Mouse (Mus musculus): ENCODE results near the gene Klk1b24. TPM values are rescaled to one million over a fixed set of nuclear protein-coding genes. Genes with fewer than 3 reads are reported as not detected.
"Not testable (repeated sequence)": the region's sequence is repeated elsewhere in the genome, so short reads cannot be mapped to it uniquely, and the experiment has no call there.

Gene Klk1b24
- not detected in 2 replicates for polyA plus RNA-seq (2015; fragmentation: Nextera tagmentation; extraction: Ambion mirVana)

DNA sequence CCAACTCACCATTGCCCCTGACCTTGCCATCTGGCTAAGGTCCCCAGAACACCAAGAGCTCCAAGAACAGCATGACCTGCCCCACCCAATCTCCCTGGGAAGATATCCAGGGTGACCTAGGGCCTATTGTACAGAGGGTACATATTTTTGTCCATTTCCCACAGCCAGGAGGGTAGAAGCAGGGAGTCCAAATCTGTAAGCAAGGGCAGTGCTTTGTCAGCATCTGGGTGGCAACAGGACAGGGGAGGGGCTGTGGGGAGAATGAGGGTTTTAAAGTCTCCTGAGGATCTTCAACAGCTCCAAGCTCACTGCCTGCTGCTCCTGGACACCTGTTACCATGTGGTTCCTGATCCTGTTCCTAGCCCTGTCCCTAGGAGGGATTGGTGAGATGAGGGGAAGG, at the start of gene Klk1b24:
Gene Klk1b24, plus strand, starts transcription at position 301 of the 400 bp plus-strand sequence.
- not testable (repeated sequence) for ATAC-seq (ENCODE audit: low read depth); H3K9ac ChIP-seq (ENCODE audit: low read length)

DNA sequence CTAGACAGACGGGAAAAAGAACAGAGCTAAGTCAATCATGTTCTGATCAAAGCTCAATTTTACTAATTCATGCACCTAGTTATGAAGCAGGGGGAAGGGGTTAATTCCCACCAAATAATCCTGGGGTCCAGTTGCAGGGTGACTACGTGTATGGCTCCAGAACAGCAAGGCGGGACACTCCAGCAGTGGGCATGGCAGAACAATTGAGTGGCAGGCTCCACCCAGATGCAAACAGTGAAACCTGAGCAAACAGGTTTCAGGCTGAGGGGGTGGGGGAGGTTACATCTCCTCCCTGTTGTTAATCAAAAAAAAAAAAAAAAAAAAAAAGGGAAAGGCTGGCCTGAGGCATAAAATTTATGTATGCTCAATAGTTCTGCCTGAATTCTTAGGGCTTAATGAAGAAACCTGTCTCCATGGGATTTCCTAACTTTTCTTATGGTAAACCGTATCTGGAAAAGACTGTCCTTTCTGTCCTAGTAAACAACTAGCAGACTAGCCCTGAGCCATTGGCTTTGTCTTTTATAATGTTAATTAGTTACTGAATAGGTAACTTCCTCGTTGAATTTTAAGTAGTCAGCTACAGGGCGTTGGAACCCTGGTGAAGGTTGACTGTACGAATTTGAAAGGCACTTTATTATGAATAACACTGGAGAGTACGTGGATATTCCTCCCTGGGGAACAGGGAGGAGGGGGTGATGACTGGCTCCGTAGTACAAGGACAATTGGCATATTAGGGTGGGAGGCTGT, 8.6 kb upstream of the Klk1b24 start:
- H3K9me3 ChIP-seq (ENCODE audit: control insufficient read depth, low read length), result no peaks in the 10 kb centered on the region
- WGBS, result 56% methylated on average over 9 of the region's 9 CpGs
- no peaks in the 10 kb centered on the region for H3K4me1 ChIP-seq (replicated peaks; ENCODE audit: control insufficient read depth, insufficient read depth, low read length)
- H3K4me2 ChIP-seq (ENCODE audit: low read depth, low read length), result no peak overlapping the region
- H3K4me3 ChIP-seq (ENCODE audit: low read length), result no peak overlapping the region
- H3K27me3 ChIP-seq (ENCODE audit: control insufficient read depth, insufficient read depth, low read depth, low read length), result no peaks in the 10 kb centered on the region
- H3K9ac ChIP-seq (ENCODE audit: low read length), result no peak overlapping the region
- ATAC-seq (ENCODE audit: low read depth), result no peak
- no peak overlapping the region for H3K27ac ChIP-seq (ENCODE audit: low read length)
- no peaks in the 10 kb centered on the region for H3K36me3 ChIP-seq (ENCODE audit: control insufficient read depth, insufficient read depth, low read length)

More for the DNA sequence above, at the start of gene Klk1b24:
- H3K4me3 ChIP-seq (ENCODE audit: low read length); H3K9me3 ChIP-seq (ENCODE audit: control insufficient read depth, low read length); H3K4me2 ChIP-seq (ENCODE audit: low read depth, low read length); H3K27ac ChIP-seq (ENCODE audit: low read length); H3K36me3 ChIP-seq (ENCODE audit: control insufficient read depth, insufficient read depth, low read length); H3K27me3 ChIP-seq (ENCODE audit: control insufficient read depth, insufficient read depth, low read depth, low read length); H3K4me1 ChIP-seq (replicated peaks; ENCODE audit: control insufficient read depth, insufficient read depth, low read length): not testable (repeated sequence)

DNA sequence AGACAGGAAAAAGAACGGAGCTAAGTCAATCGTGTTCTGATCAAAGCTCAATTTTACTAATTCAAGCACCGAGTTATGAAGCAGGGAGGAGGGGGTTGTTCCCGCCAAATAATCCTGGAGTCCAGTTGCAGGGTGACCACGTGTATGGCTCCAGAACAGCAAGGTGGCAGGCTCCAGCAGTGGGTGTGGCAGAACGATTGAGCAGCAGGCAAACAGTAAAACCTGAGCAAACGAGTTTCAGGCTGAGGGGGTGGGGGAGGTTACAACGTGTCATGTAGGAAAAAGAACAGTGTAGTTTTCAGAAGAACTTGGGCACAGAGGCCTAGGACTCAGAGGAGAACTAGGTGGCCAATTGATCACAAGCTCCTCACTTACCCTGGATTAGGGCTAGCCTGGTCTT, 1.5 kb upstream of the Klk1b24 start:
- 48% methylated on average over 8 of the region's 8 CpGs for WGBS
- H3K9ac ChIP-seq (ENCODE audit: low read length); H3K4me2 ChIP-seq (ENCODE audit: low read depth, low read length): not testable (repeated sequence)

DNA sequence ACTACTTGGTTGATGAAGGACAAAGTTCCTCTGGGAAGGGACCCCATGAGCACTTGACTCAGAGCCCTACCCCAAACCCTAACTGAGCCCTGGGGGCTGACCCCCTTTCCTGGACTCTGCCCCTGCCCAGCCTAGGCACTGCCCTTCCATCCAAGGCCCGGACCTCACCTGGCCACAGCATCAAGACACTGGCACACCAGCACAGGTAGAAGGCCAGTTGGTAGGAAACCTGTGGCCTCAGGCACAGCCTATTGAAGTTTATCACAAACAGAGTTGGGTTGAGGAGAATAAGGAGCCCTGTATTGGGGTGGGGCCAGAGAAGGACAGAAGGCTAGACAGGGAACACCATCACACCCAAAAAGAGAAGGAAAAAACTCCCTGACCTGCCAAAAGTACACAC, 5.4 kb downstream of the Klk1b24 start:
- ATAC-seq (ENCODE audit: low read depth); H3K36me3 ChIP-seq (ENCODE audit: control insufficient read depth, insufficient read depth, low read length); H3K4me2 ChIP-seq (ENCODE audit: low read depth, low read length); H3K27ac ChIP-seq (ENCODE audit: low read length); H3K4me1 ChIP-seq (replicated peaks; ENCODE audit: control insufficient read depth, insufficient read depth, low read length); H3K4me3 ChIP-seq (ENCODE audit: low read length); H3K9ac ChIP-seq (ENCODE audit: low read length); H3K9me3 ChIP-seq (ENCODE audit: control insufficient read depth, low read length); H3K27me3 ChIP-seq (ENCODE audit: control insufficient read depth, insufficient read depth, low read depth, low read length): not testable (repeated sequence)
- WGBS, result 94% methylated on average over 1 of the region's 1 CpGs

More for the DNA sequence above, 1.5 kb upstream of the Klk1b24 start:
- not testable (repeated sequence) for H3K4me3 ChIP-seq (ENCODE audit: low read length); H3K27ac ChIP-seq (ENCODE audit: low read length); H3K4me1 ChIP-seq (replicated peaks; ENCODE audit: control insufficient read depth, insufficient read depth, low read length); ATAC-seq (ENCODE audit: low read depth); H3K27me3 ChIP-seq (ENCODE audit: control insufficient read depth, insufficient read depth, low read depth, low read length); H3K36me3 ChIP-seq (ENCODE audit: control insufficient read depth, insufficient read depth, low read length); H3K9me3 ChIP-seq (ENCODE audit: control insufficient read depth, low read length)

DNA sequence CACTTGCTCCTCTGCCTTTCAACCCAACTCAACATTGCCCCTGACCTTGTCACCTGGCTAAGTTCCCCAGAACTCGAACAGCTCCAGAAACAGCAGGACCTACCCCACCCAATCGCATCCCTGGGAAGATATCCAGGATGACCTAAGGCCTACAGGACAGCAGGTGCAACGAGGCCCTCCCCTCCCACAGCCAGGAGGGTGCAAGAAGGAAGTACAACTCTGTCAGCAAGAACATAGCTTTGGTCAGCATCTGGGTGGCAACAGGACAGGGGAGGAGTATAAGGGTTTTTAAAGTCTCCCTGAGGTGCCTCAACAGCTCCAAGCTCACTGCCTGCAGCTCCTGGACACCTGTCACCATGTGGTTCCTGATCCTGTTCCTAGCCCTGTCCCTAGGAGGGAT, 9.9 kb downstream of the Klk1b24 start, which contains the start of gene Klk1b3:
Gene Klk1b3, plus strand, starts transcription at position 301 of the 400 bp plus-strand sequence.
- Histone ChIP-seq H3K9me3 (ENCODE audit: control insufficient read depth, low read length) (no peaks in the 10 kb centered on the region), H3K4me2 (ENCODE audit: low read depth, low read length) (no peak within 1 kb of the TSS), H3K4me1 (replicated peaks; ENCODE audit: control insufficient read depth, insufficient read depth, low read length) (no peaks in the 10 kb centered on the region), H3K27ac (ENCODE audit: low read length) (no peak within 1 kb of the TSS), H3K27me3 (ENCODE audit: control insufficient read depth, insufficient read depth, low read depth, low read length) (no peaks in the 10 kb centered on the region), H3K4me3 (ENCODE audit: low read length) (no peak within 1 kb of the TSS), H3K9ac (ENCODE audit: low read length) (no peak within 1 kb of the TSS), H3K36me3 (ENCODE audit: control insufficient read depth, insufficient read depth, low read length) (no peaks in the 10 kb centered on the region)
- no peak for ATAC-seq (ENCODE audit: low read depth)
- 52% methylated on average over 3 of the region's 3 CpGs for WGBS

DNA sequence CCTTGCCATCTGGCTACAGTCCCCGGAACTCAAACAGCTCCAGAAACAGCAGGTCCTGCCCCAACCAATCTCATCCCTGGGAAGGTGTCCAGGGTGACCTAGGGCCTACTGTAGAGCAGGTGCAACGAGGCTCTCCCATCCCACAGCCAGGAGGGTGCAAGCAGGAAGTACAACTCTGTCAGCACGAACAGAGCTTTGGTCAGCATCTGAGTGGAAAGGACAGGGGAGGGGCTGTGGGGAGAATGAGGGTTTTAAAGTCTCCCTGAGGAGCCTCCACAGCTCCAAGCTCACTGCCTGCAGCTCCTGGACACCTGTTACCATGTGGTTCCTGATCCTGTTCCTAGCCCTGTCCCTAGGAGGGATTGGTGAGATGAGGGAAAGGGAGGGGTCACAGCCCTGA, 19.1 kb downstream of the Klk1b24 start, which contains the start of gene Klk1b4:
Gene Klk1b4, plus strand, starts transcription at position 301 of the 400 bp plus-strand sequence.
- H3K4me2 ChIP-seq (ENCODE audit: low read depth, low read length); H3K27ac ChIP-seq (ENCODE audit: low read length); H3K9ac ChIP-seq (ENCODE audit: low read length); H3K4me3 ChIP-seq (ENCODE audit: low read length); H3K27me3 ChIP-seq (ENCODE audit: control insufficient read depth, insufficient read depth, low read depth, low read length); H3K36me3 ChIP-seq (ENCODE audit: control insufficient read depth, insufficient read depth, low read length); H3K9me3 ChIP-seq (ENCODE audit: control insufficient read depth, low read length); H3K4me1 ChIP-seq (replicated peaks; ENCODE audit: control insufficient read depth, insufficient read depth, low read length); ATAC-seq (ENCODE audit: low read depth): not testable (repeated sequence)
- WGBS, result 25% methylated on average over 3 of the region's 3 CpGs

DNA sequence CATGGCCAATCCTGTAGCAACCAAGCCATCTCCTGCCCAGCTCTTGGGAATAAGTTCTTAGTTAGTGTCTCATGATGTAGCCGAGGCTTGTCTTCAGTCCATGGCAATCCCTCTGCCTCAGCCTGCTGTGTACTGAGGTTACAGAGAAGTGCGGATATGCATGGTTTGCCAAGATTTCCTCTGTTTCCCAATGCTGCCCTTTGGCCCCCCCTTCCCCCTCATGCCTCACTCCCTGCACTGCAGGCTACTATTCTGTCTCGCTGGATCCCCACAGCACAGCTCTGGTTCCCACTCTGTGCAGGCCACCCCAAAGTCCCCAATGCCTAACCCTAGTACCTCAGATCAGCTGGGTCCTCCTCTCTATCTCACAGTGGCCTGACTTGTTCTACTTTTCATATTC, 20.3 kb downstream of the Klk1b24 start:
- WGBS, result 73% methylated on average over 3 of the region's 3 CpGs
- Histone ChIP-seq H3K9me3 (ENCODE audit: control insufficient read depth, low read length) (no peaks in the 10 kb centered on the region), H3K36me3 (ENCODE audit: control insufficient read depth, insufficient read depth, low read length) (no peaks in the 10 kb centered on the region), H3K4me1 (replicated peaks; ENCODE audit: control insufficient read depth, insufficient read depth, low read length) (no peaks in the 10 kb centered on the region), H3K27ac (ENCODE audit: low read length) (no peak overlapping the region), H3K27me3 (ENCODE audit: control insufficient read depth, insufficient read depth, low read depth, low read length) (no peaks in the 10 kb centered on the region), H3K4me3 (ENCODE audit: low read length) (no peak overlapping the region), H3K9ac (ENCODE audit: low read length) (no peak overlapping the region), H3K4me2 (ENCODE audit: low read depth, low read length) (no peak overlapping the region)
- ATAC-seq (ENCODE audit: low read depth), result no peak

DNA sequence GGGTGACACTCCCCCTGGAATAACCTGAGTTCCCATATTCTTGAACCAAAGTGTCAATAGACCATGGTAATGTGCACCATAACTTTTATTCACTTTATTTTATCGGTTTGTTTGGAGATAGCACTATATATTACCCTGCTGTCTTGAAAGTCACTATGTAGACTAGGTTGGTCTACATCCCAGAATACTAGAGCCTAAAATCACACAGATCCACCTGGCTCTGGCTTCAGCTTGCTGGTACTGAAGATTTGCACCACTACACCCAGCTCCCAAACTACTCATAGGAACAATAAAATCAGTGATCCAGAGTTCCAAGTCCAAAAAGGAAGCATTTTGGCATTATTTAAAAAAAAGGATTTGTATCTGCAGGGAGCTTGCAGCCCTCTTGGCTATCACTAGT, 27.6 kb downstream of the Klk1b24 start, which contains the start of gene Klk1b5:
Gene Klk1b5, plus strand, starts transcription at position 301 of the 400 bp plus-strand sequence.
- no peak within 1 kb of the TSS for H3K9ac ChIP-seq (ENCODE audit: low read length)

DNA sequence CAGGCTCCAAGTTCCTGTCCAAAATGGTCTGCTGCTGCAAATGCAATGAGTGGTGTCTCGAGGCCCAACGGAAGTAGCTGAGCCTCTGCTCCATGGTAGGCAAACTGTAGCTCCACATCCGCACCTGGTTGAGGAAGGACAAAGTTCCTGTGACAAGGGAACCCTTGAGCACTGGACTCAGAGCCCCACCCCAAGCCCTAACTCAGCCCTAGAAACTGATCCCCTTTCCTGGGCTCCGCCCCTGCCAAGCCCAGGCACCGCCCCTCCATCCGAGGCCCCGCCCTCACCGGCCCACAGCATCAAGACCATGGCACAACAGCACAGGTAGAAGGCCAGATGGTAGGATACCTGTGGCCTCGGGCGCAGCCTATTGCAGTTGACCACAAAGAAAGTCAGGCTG, 33.6 kb downstream of the Klk1b24 start:
- H3K9me3 ChIP-seq (ENCODE audit: control insufficient read depth, low read length); ATAC-seq (ENCODE audit: low read depth); H3K27ac ChIP-seq (ENCODE audit: low read length); H3K36me3 ChIP-seq (ENCODE audit: control insufficient read depth, insufficient read depth, low read length); H3K9ac ChIP-seq (ENCODE audit: low read length); H3K4me3 ChIP-seq (ENCODE audit: low read length); H3K4me1 ChIP-seq (replicated peaks; ENCODE audit: control insufficient read depth, insufficient read depth, low read length); H3K27me3 ChIP-seq (ENCODE audit: control insufficient read depth, insufficient read depth, low read depth, low read length); H3K4me2 ChIP-seq (ENCODE audit: low read depth, low read length): not testable (repeated sequence)
- 48% methylated on average over 8 of the region's 10 CpGs for WGBS

More for the DNA sequence above, 27.6 kb downstream of the Klk1b24 start, which contains the start of gene Klk1b5:
- H3K27me3 ChIP-seq (ENCODE audit: control insufficient read depth, insufficient read depth, low read depth, low read length), result no peaks in the 10 kb centered on the region
- H3K9me3 ChIP-seq (ENCODE audit: control insufficient read depth, low read length), result no peaks in the 10 kb centered on the region
- no peaks in the 10 kb centered on the region for H3K4me1 ChIP-seq (replicated peaks; ENCODE audit: control insufficient read depth, insufficient read depth, low read length)
- no peak within 1 kb of the TSS for H3K4me3 ChIP-seq (ENCODE audit: low read length)
- no peak for ATAC-seq (ENCODE audit: low read depth)
- no peak within 1 kb of the TSS for H3K27ac ChIP-seq (ENCODE audit: low read length)
- H3K4me2 ChIP-seq (ENCODE audit: low read depth, low read length), result no peak within 1 kb of the TSS
- no peaks in the 10 kb centered on the region for H3K36me3 ChIP-seq (ENCODE audit: control insufficient read depth, insufficient read depth, low read length)
- WGBS, result 76% methylated on average over 1 of the region's 1 CpGs
